Mouse (Mus musculus) urinary bladder, postnatal 36 days (tissue): Measurements from ENCODE around the gene Flot1.
A peak's percentile ranks its signal among the peaks of the same experiment; 100 is the strongest.

Experiments
- DNase-seq, 2 experiments: peaks; one replicate each; pipeline ENCODE4 v3.0.0; 2022; ENCODE audit warnings: low spot score in 2 of 2, mixed read lengths in 1 of 2

Gene Flot1

DNA sequence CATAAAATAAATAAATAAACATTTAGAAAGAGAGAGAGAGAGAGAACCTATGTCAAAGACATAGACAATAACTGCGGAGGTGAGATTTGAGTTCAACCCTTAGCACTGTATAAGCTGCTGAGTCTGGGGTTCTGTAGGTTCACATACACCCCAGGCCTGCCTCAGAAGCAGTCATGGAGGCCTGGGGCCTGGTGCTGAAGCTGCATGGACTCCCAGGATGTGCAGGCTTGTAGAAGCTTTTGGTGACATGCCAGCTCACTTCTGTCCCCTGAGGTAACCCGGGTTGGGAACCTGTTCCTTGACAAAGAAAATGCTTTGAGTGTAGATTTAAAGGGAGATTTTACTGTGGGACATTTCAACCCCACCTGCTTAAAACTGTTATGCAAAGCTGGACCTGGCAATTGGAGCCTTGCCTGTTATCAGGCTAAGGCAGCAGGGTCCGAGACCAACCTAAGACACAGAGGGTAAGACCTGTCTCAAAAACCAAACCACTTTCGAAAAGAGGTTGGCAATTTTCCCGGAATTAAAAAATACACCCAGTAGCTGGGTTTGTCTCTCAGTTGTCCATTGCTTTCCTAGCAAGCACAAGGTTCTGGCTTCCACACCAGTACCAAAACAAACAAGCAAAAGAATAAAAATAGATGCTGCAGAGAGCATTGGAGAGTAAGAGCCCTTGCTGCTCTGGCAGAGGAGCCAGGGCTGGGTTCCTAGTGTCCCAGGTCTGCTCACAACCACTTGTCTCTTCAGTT lies 12.0 kb upstream of the Flot1 start:
- DNase-seq = no peak

DNA sequence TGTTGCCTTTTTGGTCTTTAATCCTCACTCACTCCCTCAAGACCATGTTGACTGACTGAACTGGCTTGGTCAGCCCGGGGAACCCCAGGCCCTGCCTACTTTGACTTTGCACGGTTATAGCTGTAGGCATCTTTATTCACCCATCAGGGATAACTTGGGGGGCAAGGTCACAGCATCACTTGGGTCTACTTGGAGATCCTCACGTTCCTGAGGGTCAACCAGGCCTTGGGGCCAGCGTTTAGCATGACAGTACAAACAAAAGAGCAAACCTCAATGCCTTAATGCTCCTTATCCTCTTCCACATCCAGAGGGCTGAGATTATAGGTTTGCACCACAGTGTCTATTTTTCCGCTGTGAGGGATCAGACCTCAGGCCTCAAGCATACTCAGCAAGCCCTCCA lies 10.7 kb upstream of the Flot1 start:
- DNase-seq = no peak

DNA sequence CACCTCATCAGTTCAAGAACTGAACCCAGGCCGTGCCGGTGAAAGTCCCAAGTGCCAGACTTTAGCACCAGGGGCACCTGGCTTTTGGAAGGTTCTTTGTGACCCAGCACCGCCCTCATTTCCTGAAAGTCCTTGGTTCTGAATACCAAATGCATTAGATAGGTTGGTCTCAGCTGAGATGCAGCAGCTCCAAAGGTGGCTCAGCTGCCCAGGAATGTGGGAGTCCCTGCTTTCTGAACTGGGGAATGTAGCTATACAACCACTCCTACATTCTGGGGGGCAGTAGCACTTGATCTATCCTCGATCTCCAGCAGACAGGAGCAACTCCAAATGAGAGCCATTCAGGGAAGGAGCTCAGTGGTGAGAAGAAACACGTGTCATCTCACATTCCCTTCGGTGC lies 10.3 kb upstream of the Flot1 start:
- no peak for DNase-seq

DNA sequence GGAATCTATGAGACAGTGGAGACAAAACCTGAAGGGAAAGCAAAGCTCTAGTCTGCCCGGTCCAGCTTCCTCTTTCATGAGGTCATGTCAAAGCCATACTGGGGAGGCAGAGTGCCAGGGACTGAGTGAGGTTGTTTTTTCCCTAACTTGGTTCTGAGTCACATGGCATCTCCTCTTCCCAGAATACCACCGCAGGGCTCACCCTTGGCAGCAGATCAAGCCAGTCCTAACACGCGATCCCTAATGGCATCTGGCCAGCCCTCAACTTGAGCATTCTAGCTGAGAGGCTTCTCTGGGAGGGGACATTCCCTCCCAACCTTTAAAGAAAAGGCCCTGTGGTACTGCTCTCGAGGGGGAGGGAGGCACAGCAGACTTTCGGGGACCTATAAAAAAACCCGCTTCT lies 9.8 kb upstream of the Flot1 start:
- peak; percentile 90 to 94 for DNase-seq

DNA sequence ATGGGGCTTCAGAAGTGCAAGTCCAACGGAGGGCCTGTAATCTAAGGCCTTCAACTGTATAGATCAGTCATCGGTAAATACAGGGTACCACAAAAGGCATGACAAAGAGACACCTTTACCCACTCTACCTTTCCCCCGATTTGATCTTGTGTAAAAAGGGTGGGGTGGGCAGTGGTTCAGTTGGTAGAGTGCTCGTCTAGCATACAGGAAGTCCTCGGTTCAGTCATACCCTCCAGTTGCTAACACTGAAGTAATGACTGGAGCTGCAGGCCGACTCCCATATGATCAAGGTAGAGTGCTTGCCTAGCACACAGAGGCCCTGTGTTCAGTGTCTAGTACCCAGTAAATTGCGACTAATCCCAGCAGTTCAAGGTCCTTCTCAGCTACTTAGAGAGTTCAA lies 9.4 kb upstream of the Flot1 start:
- DNase-seq = no peak

DNA sequence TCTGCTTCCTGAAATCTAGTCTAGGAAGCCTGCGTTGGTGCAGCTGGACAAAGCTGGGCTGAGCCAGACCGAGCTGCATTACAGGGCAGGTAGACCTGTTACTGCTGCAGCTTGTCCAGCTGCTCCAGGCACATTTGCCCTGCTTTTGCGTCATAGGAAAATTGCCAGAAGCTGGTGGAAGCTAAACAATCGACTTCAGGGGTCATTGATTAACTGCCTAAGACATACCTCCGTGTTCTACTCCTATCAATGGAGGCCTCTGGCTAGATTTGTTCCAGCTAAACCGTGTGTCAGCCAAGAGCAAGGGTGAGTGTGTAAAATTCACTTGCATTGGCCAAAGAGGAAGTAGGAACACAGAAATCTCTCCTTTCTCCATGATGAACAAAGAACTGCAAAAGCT lies 8.4 kb upstream of the Flot1 start:
- no peak for DNase-seq

DNA sequence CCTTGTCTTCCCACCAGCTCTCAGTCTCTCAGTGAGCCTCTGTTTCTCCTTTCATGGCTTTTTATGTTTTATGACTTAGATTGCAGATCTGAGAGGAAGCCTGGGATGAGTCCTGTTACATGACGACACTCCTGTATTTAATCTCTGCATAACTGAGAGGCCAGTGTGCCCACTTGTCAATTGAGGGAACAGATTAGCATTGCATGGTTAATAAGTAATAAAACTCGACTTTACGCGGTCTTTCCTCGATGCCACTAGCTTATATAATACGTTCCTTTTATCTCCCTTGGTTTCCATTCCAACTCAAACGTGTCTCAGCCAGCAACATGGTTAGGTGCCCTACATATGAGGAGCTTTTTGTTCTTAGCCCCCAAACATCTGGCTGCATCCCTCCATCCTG lies 7.2 kb upstream of the Flot1 start:
- DNase-seq = no peak

DNA sequence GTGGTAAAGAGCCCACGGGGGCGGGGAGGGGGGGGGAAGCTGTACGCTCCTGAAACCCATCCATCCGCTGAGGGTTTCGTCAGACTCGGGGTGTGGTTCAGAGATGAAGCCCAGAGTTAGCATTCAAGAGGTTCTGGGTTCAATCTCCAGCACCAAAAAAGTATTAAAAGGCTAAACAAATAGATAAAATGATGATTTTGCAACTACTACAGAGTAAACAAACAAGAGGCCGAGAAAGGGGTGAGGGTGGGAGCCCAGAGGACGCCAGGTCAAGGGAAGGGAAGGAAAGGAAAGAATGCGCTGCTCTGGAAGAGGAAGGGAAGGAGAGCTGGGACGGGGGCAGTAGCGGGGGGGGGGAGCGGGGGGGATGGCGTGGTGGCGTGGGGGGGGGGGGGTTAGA lies 6.3 kb upstream of the Flot1 start:
- DNase-seq = no peak

DNA sequence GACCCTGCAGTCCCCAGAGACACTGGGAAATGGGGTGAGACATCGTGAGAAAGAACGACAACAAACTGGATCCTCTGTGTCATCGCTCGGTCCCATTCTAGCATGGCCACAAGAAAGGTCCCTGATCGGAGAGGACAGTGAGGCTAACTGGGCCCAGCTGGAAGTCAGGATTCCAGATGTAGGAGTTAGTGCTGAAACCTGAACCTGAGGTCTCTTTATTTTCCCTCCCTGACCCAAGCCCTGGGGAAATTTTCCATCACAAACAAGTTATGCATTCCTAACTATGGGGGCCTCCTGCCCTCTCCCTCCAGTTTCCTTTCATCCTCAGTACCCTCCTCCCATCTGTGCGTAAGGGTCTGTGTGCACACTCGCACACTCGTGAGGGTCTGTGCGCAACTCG lies 5.8 kb upstream of the Flot1 start:
- no peak for DNase-seq

DNA sequence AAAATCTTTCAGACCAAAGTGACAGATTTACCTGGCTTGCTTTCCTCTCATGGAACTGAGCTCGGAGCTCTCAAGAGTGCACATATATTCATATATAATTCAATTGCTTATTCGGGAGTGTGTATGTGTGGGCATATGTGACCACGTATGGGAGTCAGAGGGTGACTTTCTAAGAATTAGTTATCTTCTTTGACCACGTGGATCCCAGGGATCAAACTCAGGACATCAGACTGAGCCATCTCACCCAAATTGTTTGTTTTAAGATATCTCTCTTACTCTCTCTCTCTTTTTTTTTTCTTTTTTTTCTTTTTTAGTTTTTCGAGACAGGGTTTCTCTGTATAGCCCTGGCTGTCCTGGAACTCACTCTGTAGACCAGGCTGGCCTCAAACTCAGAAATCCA lies 2.9 kb upstream of the Flot1 start:
- DNase-seq = no peak

DNA sequence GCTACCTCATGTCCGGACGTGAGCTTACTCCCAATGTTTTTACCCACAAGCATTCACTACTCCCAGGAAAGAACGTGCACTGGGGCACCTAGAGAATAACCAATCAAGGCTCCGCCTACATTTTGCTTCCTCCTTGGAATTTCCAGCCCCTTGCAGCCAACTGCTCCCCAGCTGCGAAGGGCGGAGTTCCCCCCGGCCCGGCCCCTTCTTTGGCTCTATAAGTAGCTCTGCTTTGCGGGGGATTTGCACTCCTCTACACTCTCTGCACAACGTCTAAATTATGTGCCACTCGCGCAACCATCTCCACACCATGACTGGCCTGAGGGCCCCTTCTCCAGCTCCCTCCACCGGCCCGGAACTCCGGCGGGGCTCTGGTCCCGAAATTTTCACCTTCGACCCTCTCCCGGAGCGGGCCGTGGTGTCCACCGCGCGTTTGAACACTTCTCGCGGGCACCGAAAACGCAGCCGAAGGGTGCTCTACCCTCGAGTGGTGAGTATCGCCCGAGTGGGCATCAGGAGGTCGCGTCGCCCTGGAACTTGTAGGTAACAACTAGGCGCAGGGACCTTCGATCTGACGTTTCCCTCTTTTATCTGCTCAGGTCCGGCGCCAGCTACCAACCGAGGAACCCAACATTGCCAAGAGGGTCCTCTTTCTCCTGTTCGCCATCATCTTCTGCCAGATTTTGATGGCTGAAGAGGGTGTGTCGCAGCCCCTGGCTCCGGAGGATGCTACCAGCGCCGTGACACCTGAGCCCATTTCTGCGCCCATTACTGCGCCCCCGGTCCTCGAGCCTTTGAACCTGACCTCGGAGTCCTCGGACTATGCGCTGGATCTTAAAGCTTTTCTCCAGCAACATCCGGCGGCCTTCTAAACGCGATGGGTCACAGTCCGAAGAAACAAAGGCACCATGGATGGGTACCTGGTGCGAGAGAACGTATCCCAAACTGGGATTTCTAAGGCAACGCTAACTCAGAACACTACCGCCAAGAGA lies 1.3 kb upstream of the Flot1 start, which contains the start of gene Ier3:
TSS of gene Ier3 (plus strand) at position 246 of the 992 bp plus-strand sequence.
- DNase-seq = peak; percentile 90 to 91

DNA sequence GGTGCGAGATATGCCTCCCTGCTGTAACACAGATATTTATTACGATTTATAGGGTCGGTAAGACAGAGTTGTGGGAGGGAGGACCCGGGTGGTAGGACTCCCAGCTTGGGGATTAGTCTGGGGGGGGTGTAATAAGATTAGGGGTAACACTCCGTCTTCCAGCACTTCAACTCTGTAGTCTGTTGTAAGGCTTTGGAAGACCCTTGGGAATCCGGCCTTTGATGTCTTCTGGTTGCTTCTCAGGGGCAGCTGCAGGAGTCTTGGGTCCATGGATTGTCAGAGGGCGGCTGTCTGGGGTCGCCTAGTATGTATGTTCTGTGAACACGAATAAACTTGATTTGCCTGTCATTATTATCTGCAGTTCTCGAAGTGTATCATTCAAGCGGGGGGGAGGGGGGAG lies 466 bp upstream of the Flot1 start:
- DNase-seq = no peak

DNA sequence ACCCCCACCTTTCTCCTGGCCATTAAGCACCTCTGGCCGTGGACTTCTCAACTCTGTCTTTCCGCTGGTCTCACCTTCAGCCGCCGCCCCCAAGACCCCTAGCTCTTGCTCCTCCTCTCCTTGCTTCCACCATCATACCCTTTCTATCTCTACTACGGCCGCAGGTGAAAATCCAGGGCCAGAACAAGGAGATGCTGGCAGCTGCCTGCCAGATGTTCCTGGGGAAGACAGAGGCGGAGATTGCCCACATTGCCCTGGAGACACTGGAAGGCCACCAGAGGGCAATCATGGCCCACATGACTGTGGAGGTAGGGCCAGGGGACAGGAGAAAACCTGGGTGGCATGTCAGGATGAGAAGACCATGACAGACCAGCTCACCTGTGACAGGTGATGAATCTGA lies 1.4 kb downstream of the Flot1 start:
- no peak for DNase-seq

DNA sequence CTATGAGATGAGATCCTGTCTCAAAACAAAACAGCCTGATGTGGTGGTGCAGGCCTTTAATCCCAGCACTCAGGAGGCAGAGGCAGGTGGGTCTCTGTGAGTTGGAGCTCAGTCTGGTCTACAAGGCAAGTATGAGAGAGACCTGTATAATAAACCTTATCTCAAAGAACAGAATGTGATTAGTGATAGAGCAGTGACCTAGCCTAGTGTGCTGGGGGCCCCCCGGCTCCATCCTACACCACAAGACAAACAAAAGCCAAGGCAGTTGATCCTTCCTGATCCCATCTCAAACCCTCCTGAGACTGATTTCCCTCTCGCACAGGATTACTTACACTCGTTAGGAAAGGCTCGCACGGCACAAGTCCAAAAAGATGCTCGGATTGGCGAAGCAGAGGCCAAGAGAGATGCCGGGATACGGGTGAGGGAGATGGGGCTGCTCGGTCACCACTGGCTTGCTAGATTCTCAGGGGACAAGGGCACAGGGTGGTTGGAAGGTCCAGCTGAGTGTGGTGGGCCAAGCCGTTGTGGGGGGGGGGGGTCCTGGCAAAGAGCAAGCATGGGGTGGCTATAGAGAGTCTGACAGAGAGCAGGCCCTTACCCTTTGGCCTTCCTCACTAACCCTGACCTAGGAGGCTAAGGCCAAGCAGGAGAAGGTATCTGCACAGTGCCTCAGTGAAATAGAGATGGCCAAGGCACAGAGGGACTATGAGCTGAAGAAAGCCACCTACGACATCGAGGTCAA lies 2.2 kb downstream of the Flot1 start:
- DNase-seq = no peak

DNA sequence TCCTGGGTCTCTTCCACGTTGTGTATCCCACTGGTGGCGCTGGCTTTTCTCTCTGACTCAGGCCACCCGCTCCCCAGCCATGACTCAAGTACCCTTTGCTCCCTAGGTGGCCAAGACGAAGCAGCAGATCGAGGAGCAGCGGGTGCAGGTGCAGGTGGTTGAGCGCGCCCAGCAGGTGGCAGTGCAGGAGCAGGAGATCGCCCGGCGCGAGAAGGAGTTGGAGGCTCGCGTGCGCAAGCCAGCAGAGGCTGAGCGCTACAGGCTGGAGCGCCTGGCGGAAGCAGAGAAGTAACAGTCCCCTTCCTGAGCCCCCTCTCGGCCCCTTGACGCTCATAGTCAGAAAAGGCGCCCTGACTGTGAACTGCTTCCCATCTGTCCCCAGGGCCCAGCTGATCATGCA lies 6.7 kb downstream of the Flot1 start:
- DNase-seq = peak; percentile 76 to 85

DNA sequence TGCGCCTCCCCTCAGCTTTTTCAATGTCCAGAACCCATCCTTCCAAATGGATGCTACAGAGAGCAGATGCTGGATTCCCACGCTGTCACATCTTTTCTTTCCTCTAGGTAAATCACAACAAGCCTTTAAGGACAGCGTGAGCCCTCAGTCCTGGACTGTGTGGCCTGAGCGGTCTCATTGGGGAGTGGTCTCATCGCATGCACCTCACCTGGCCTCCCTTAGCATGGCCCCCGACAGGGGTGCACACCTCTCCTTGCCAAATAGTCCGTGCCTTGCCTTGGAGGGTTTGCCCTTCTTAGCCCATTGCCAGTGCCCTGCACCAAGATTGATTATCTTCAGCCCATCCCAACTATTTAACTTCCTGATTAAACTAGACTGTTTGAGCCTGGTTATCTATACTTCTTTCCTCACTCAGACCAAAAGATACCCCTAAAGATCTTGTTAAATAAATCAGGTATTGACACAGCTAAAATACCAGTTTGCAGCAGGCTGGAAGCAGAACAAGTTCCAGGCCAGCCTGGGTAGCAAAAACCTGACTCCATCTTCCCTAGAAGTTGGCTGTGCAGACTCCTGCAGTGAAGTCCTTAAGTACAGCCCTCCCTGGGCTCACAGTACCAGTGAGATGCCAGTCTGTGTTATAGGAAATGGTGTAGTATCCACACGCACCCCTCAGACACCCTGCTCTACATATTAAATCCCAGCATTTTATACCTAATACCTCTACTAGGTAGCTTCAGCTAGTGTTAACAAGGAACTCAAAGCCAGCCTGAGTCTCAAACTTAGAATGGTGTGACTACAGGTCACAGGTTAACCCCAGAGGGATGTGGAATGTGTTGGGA lies 9.6 kb downstream of the Flot1 start:
- DNase-seq = no peak

DNA sequence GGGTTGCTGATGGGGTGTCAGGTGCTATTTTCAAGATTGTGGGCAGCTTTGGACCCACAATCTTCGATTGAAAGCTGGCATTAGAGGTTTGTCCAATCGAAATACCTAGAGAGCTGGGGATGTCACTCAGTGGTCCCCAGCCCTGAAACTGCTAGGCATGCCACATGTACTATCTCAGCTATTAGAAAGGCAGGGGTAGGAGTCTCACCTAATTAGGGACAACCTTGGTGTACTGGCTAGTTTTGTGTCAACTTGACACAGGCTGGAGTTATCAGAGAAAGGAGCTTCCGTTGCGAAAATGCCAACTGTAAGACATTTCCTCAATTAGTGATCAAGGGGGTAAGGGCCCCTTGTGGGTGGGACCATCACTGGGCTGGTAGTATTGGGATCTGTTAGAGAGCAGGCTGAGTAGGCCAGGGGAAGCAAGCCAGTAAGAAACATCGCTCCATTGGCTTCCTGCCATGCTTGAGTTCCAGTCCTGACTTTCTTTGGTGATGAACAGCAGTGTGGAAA lies 10.3 kb downstream of the Flot1 start:
- no peak for DNase-seq

DNA sequence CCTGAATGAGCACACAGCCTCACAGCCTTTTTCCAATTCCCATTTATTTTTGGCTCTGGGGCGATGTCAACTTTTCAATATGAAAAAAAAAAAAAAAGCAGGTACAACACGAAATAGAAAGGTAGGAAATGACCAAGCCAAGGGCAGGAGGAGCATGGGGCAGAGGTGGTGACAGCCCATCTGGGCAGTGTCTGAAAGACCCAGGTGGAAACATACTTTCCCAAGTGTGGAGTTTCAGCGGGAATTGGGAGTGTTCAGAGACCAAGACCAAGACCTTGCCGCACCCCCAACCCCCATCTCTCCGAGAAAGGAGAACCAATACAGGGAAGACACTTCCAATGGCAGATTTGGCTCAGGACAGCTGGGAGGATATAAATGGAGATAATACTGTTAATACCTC lies 10.9 kb downstream of the Flot1 start:
- no peak for DNase-seq

DNA sequence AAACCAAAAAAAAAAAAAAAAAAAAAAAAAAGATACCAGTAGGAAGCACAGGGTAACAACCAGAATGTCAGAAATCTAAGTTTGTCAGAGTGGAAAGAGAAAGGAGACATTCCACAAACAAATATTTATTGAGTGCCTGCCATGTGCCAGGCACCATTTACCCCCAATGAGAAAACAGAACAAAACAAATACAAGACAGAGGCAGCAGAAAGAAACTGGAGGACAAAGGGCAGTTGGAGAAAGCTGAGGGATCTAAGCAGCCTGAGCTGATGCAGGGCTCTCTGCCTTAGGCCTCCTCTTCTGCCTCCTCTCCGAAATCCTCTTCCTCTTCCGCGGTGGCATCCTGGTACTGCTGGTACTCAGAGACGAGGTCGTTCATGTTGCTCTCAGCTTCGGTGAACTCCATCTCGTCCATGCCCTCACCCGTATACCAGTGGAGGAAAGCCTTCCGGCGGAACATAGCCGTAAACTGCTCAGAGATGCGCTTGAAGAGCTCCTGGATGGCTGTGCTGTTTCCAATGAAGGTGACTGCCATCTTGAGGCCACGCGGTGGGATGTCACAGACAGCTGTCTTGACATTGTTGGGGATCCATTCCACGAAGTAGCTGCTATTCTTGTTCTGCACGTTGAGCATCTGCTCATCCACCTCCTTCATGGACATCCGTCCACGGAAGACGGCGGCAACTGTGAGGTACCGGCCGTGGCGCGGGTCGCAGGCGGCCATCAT lies 11.8 kb downstream of the Flot1 start:
- no peak for DNase-seq

DNA sequence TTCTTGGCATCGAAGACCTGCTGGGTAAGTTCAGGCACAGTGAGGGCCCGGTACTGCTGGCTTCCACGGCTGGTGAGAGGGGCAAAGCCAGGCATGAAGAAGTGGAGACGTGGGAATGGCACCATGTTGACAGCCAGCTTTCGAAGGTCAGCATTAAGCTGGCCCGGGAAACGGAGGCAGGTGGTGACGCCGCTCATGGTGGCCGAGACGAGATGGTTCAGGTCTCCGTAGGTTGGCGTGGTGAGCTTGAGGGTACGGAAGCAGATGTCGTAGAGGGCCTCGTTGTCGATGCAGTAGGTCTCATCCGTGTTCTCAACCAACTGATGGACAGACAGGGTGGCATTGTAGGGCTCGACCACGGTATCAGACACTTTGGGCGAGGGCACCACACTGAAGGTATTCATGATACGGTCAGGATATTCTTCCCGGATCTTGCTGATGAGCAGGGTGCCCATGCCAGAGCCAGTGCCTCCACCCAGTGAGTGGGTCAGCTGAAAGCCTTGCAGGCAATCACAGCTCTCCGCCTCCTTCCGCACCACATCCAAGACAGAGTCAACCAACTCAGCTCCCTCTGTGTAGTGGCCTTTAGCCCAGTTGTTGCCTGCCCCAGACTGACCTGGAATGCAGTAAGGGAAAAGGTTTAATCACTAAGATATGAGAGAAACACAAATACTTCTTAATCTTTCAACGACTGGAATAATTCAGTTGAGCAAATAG lies 12.6 kb downstream of the Flot1 start:
- DNase-seq = no peak
